Comparison of ENCODE assay signal across 8 mouse cellular contexts in the genomic region with DNA sequence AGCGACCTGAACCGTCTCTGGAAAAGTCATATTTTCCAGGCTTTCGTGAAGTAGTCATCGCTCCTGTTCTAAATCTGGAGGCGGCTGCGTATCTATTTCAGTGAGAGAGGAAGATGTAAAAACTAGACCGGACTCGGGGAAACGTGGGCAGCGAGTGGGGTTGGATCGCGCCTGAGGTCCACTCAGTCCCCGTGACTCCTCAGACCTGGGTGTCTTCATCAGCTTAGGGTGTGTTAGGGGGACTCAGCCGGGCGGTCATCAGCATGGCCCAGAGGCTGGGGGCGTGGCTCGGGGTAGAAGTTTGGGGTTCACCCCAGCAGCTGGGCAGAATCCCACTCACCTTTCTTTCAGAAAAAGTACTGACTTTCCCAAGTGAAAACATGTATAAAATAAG.
DNase-seq lines count a peak whose midpoint lies in the region; ATAC-seq and TF ChIP-seq lines count a peak whose summit lies in the region.

No protein-coding gene starts in this region.

- peak overlapping the region; percentile 58 for H3K4me3 ChIP-seq in lung, embryonic 15.5 days
- peak overlapping the region; percentile 57 for H3K4me3 ChIP-seq in intestine, postnatal 0 days (ENCODE audit: low read depth, low read length)
- peak overlapping the region; percentile 50 for H3K4me3 ChIP-seq in midbrain, postnatal 0 days (ENCODE audit: low read depth, low read length)

- WGBS in lung, embryonic 15.5 days: 2% methylated on average over 17 of the region's 17 CpGs
- 3% methylated on average over 17 of the region's 17 CpGs for WGBS in intestine, postnatal 0 days
- 3% methylated on average over 17 of the region's 17 CpGs for WGBS in midbrain, postnatal 0 days

- no peaks in the 10 kb centered on the region for H3K36me3 ChIP-seq in lung, embryonic 15.5 days
- no peaks in the 10 kb centered on the region for H3K36me3 ChIP-seq in intestine, postnatal 0 days (ENCODE audit: control insufficient read depth, insufficient read depth)
- H3K36me3 ChIP-seq in midbrain, postnatal 0 days (ENCODE audit: insufficient read depth, low read length): no peaks in the 10 kb centered on the region

- DNase-seq in lung, adult 18-20 months: no peak
- no peak for DNase-seq in midbrain, postnatal 0 days (ENCODE audit: low spot score)
- DNase-seq in embryo, embryonic 10 days (ENCODE audit: low spot score): no peak
- no peak for DNase-seq in frontal cortex, postnatal 36 days (ENCODE audit: low spot score in 2 of 2)
- DNase-seq in urinary bladder, postnatal 25 days (ENCODE audit: low spot score): no peak

- H3K27me3 ChIP-seq in lung, embryonic 15.5 days: no peaks in the 10 kb centered on the region
- H3K27me3 ChIP-seq in intestine, postnatal 0 days (replicated peaks; ENCODE audit: control insufficient read depth, insufficient read depth, low read length): no peaks in the 10 kb centered on the region
- H3K27me3 ChIP-seq in midbrain, postnatal 0 days (ENCODE audit: insufficient read depth, low read length): no peaks in the 10 kb centered on the region

- H3K9me3 ChIP-seq in lung, embryonic 15.5 days: no peaks in the 10 kb centered on the region
- H3K9me3 ChIP-seq in intestine, postnatal 0 days (ENCODE audit: control insufficient read depth): no peaks in the 10 kb centered on the region
- no peaks in the 10 kb centered on the region for H3K9me3 ChIP-seq in midbrain, postnatal 0 days (ENCODE audit: low read length)

- TF ChIP-seq CTCF in intestine, postnatal 0 days (IDR thresholded peaks at IDR 0.05; ENCODE audit: low read depth): no peak
- TF ChIP-seq CTCF in midbrain, postnatal 0 days (IDR thresholded peaks at IDR 0.05): no peak

- peak overlapping the region; percentile 78 for H3K9ac ChIP-seq in lung, embryonic 15.5 days
- peak overlapping the region; percentile 69 for H3K9ac ChIP-seq in intestine, postnatal 0 days (ENCODE audit: low read depth, low read length)
- H3K9ac ChIP-seq in midbrain, postnatal 0 days (replicated peaks; ENCODE audit: low read length, poor library complexity, severe bottlenecking): peak overlapping the region; percentile 68

- H3K4me2 ChIP-seq in lung, embryonic 15.5 days: peak overlapping the region; percentile 76
- peak overlapping the region; percentile 85 for H3K4me2 ChIP-seq in intestine, postnatal 0 days (replicated peaks; ENCODE audit: low read depth)
- peak overlapping the region; percentile 55 for H3K4me2 ChIP-seq in midbrain, postnatal 0 days (ENCODE audit: low read depth, low read length, poor library complexity, severe bottlenecking)

- H3K4me1 ChIP-seq in lung, embryonic 15.5 days: no peaks in the 10 kb centered on the region
- no peaks in the 10 kb centered on the region for H3K4me1 ChIP-seq in intestine, postnatal 0 days (replicated peaks; ENCODE audit: control insufficient read depth, insufficient read depth, low read length)
- H3K4me1 ChIP-seq in midbrain, postnatal 0 days (ENCODE audit: insufficient read depth, low read length): peaks cover 5% of the 10 kb centered on the region; the same call in 1 of the 2 replicates

- H3K27ac ChIP-seq in lung, embryonic 15.5 days: peak overlapping the region; percentile 99
- peak overlapping the region; percentile 90 for H3K27ac ChIP-seq in intestine, postnatal 0 days (ENCODE audit: low read depth, low read length)
- peak overlapping the region; percentile 96 for H3K27ac ChIP-seq in midbrain, postnatal 0 days (ENCODE audit: low read depth, low read length)

- ATAC-seq in lung, embryonic 15.5 days (ENCODE audit: borderline replicate concordance, extremely low read depth, low FRiP score, low TSS enrichment): no peak
- 0 out of 2 replicates have a peak, but pooled peaks have one; percentile 12 for ATAC-seq in erythroid progenitor cell, adult 5-6 weeks (replicated peaks; ENCODE audit: low FRiP score, poor library complexity, severe bottlenecking)
- peak; percentile 14 for ATAC-seq in intestine, postnatal 0 days
- peak; percentile 54 for ATAC-seq in midbrain, postnatal 0 days (ENCODE audit: low FRiP score)
